Comparison of ENCODE assay signal across 32 mouse cellular contexts in the genomic region with DNA sequence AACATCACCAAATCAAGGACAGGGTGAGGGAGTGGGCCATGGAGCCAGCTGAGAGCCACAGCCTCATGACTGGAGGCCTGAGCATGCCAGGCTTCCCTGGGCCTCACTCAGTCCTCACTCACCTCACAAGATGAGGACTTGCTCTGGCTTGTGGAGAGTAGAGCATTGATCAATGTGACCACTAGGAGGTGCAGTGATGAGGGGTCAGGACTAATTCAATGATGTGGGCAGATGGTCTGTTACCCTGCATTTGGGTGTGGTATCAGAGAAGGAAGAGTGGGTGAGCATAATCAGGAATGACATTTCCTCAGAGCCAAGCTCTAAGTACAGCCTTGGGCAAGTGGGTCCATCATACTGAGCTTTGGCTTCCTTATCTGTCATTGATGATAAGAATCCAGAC. TPM values are rescaled to one million over a fixed set of nuclear protein-coding genes. Genes with fewer than 3 reads are reported as not detected.
DNase-seq lines count a peak whose midpoint lies in the region; ATAC-seq and TF ChIP-seq lines count a peak whose summit lies in the region.
"Not testable (repeated sequence)": the region's sequence is repeated elsewhere in the genome, so short reads cannot be mapped to it uniquely, and the experiment has no call there.
"Had no signal": no experiment of that assay in that cellular context is flagged by ENCODE, and none has a peak within 500 bp of the region (broad histone marks: within the 10 kb centered on the region; RNA-seq: fewer than 3 reads in every experiment).

No protein-coding gene starts in this region.

- not testable (repeated sequence) for H3K27ac ChIP-seq in hindbrain, postnatal 0 days; lung, embryonic 14.5 days (ENCODE audit: low read depth)

- not testable (repeated sequence) for H3K36me3 ChIP-seq in hindbrain, postnatal 0 days (ENCODE audit: insufficient read depth, low read length); lung, embryonic 14.5 days (ENCODE audit: insufficient read depth)

- H3K4me1 ChIP-seq in hindbrain, postnatal 0 days (ENCODE audit: insufficient read depth, low read length); lung, embryonic 14.5 days (ENCODE audit: insufficient read depth): not testable (repeated sequence)

- TF ChIP-seq CTCF in hindbrain, postnatal 0 days (IDR thresholded peaks at IDR 0.05; ENCODE audit: low read depth) = 0 out of 2 replicates have a peak, but pooled peaks have one; percentile 4
- TF ChIP-seq CTCF in lung, embryonic 14.5 days (IDR thresholded peaks at IDR 0.05; ENCODE audit: low read depth) = not testable (repeated sequence)

- peak; percentile 1 for DNase-seq in 3T3-L1 (ENCODE audit: low read depth, low spot score)
- peak; percentile 47 for DNase-seq in ES-CJ7 (ENCODE audit: low read depth, low spot score)
- peak; percentile 15 for DNase-seq in adrenal gland, postnatal 14 days
- DNase-seq in embryo, embryonic 10.5 days (ENCODE audit: low spot score) = peak; percentile 18
- DNase-seq in hindbrain, postnatal 0 days (ENCODE audit: low spot score) = peak; percentile 1
- DNase-seq in lung, embryonic 14.5 days = peak; percentile 10
- DNase-seq in retina, embryonic 14.5 days (ENCODE audit: low spot score) = peak; percentile 56

- H3K9me3 ChIP-seq in hindbrain, postnatal 0 days (ENCODE audit: low read length); lung, embryonic 14.5 days (ENCODE audit: low read depth, low read length): not testable (repeated sequence)

- not testable (repeated sequence) for H3K4me3 ChIP-seq in hindbrain, postnatal 0 days (ENCODE audit: low read length); lung, embryonic 14.5 days (ENCODE audit: low read depth, low read length)

- not testable (repeated sequence) for ATAC-seq in hindbrain, postnatal 0 days; lung, embryonic 14.5 days (ENCODE audit: insufficient read depth)

- not testable (repeated sequence) for H3K4me2 ChIP-seq in hindbrain, postnatal 0 days (ENCODE audit: low read depth, low read length); lung, embryonic 14.5 days

- not testable (repeated sequence) for H3K27me3 ChIP-seq in hindbrain, postnatal 0 days (ENCODE audit: insufficient read depth, low read length); lung, embryonic 14.5 days (ENCODE audit: insufficient read depth, low read length)

- not testable (repeated sequence) for H3K9ac ChIP-seq in hindbrain, postnatal 0 days (replicated peaks; ENCODE audit: low read length); lung, embryonic 14.5 days

RNA-seq across cellular contexts. Expression of gene Gm10471, which starts 10.1 kb away (rescaled TPM):
- not detected in 2 replicates for total RNA-seq in adrenal gland, postnatal 14 days (2021)
- total RNA-seq in hindbrain, postnatal 0 days (2014; rRNA removed) = not detected in 2 replicates
- polyA plus RNA-seq in hindbrain, postnatal 0 days (2015; fragmentation: Nextera tagmentation; extraction: Ambion mirVana) = 0.11 TPM in 1 of 2 replicates, not detected in the other
- not detected in 2 replicates for polyA plus RNA-seq in lung, embryonic 14.5 days (2014; fragmentation: Nextera tagmentation; extraction: Ambion mirVana)
- total RNA-seq: adrenal gland, adult 18-20 months; adrenal gland, postnatal 4 days; gastrocnemius, postnatal 14 days; granulocyte monocyte progenitor cell, adult 5-6 weeks; heart, postnatal 14 days; layer of hippocampus, adult 8-10 months; layer of hippocampus, postnatal 25 days; left cerebral cortex, adult 8-10 months; left cerebral cortex, postnatal 36 days; megakaryocyte progenitor cell, adult 5-6 weeks had no signal
- polyA plus RNA-seq: CD4-positive, CD25-positive, alpha-beta regulatory T cell, adult 4 months; embryonic facial prominence, embryonic 12.5 days; forebrain, embryonic 14.5 days; hindbrain, embryonic 10.5 days; hindbrain, embryonic 16.5 days; intestine, embryonic 15.5 days; kidney, adult 2 months; kidney, embryonic 16.5 days; liver, embryonic 14.5 days; lung, adult 2 months; neural tube, embryonic 13.5 days; small intestine, adult 2 months had no signal

RNA-seq across cellular contexts. Expression of gene Gm7347, which starts 20.6 kb away (rescaled TPM):
- not detected in 2 replicates for total RNA-seq in adrenal gland, postnatal 14 days (2021)
- not detected in 2 replicates for total RNA-seq in hindbrain, postnatal 0 days (2014; rRNA removed)
- 0.34 TPM in 1 of 2 replicates, not detected in the other for polyA plus RNA-seq in hindbrain, postnatal 0 days (2015; fragmentation: Nextera tagmentation; extraction: Ambion mirVana)
- 0.07 TPM in 1 of 2 replicates, not detected in the other for polyA plus RNA-seq in lung, embryonic 14.5 days (2014; fragmentation: Nextera tagmentation; extraction: Ambion mirVana)
- total RNA-seq: adrenal gland, adult 18-20 months; adrenal gland, postnatal 4 days; gastrocnemius, postnatal 14 days; granulocyte monocyte progenitor cell, adult 5-6 weeks; heart, postnatal 14 days; layer of hippocampus, postnatal 25 days; left cerebral cortex, adult 8-10 months; left cerebral cortex, postnatal 36 days; megakaryocyte progenitor cell, adult 5-6 weeks had no signal
- polyA plus RNA-seq: CD4-positive, CD25-positive, alpha-beta regulatory T cell, adult 4 months; embryonic facial prominence, embryonic 12.5 days; forebrain, embryonic 14.5 days; heart, embryonic 14.5 days; hindbrain, embryonic 10.5 days; intestine, embryonic 15.5 days; kidney, adult 2 months; kidney, embryonic 16.5 days; liver, embryonic 14.5 days; lung, adult 2 months; midbrain, embryonic 12.5 days; neural tube, embryonic 13.5 days; small intestine, adult 2 months; stomach, embryonic 14.5 days had no signal

RNA-seq across cellular contexts. Expression of gene 5031410I06Rik, which starts 26.1 kb away (rescaled TPM):
- total RNA-seq in adrenal gland, postnatal 14 days (2021) = not detected in 2 replicates
- total RNA-seq in hindbrain, postnatal 0 days (2014; rRNA removed) = not detected in 2 replicates
- polyA plus RNA-seq in hindbrain, postnatal 0 days (2015; fragmentation: Nextera tagmentation; extraction: Ambion mirVana) = 0.09 and 0.25 TPM in 2 replicates
- polyA plus RNA-seq in lung, embryonic 14.5 days (2014; fragmentation: Nextera tagmentation; extraction: Ambion mirVana) = not detected in 2 replicates
- total RNA-seq: adrenal gland, adult 18-20 months; adrenal gland, postnatal 4 days; gastrocnemius, postnatal 14 days; granulocyte monocyte progenitor cell, adult 5-6 weeks; heart, postnatal 14 days; layer of hippocampus, adult 8-10 months; layer of hippocampus, postnatal 25 days; left cerebral cortex, adult 8-10 months; left cerebral cortex, postnatal 36 days; megakaryocyte progenitor cell, adult 5-6 weeks had no signal
- polyA plus RNA-seq: CD4-positive, CD25-positive, alpha-beta regulatory T cell, adult 4 months; embryonic facial prominence, embryonic 12.5 days; forebrain, embryonic 14.5 days; intestine, embryonic 15.5 days; kidney, adult 2 months; kidney, embryonic 16.5 days; liver, embryonic 14.5 days; lung, adult 2 months; midbrain, embryonic 12.5 days; neural tube, embryonic 13.5 days; small intestine, adult 2 months had no signal

RNA-seq across cellular contexts. Expression of gene Speer4a, which starts 39.7 kb away (rescaled TPM):
- not detected in 2 replicates for total RNA-seq in adrenal gland, postnatal 14 days (2021)
- total RNA-seq in hindbrain, postnatal 0 days (2014; rRNA removed) = 0.05 TPM in 1 of 2 replicates, not detected in the other
- 0.25 and 0.36 TPM in 2 replicates for polyA plus RNA-seq in hindbrain, postnatal 0 days (2015; fragmentation: Nextera tagmentation; extraction: Ambion mirVana)
- polyA plus RNA-seq in lung, embryonic 14.5 days (2014; fragmentation: Nextera tagmentation; extraction: Ambion mirVana) = 0.08 TPM in 1 of 2 replicates, not detected in the other
- total RNA-seq: gastrocnemius, postnatal 14 days; granulocyte monocyte progenitor cell, adult 5-6 weeks; heart, postnatal 14 days; layer of hippocampus, adult 8-10 months; layer of hippocampus, postnatal 25 days; left cerebral cortex, adult 8-10 months; left cerebral cortex, postnatal 36 days; megakaryocyte progenitor cell, adult 5-6 weeks had no signal
- polyA plus RNA-seq: CD4-positive, CD25-positive, alpha-beta regulatory T cell, adult 4 months; embryonic facial prominence, embryonic 12.5 days; forebrain, embryonic 14.5 days; heart, embryonic 14.5 days; intestine, embryonic 15.5 days; kidney, adult 2 months; kidney, embryonic 16.5 days; liver, embryonic 14.5 days; lung, adult 2 months; midbrain, embryonic 12.5 days; neural tube, embryonic 13.5 days; small intestine, adult 2 months had no signal

RNA-seq across cellular contexts. Expression of gene Gm10220, which starts 42.2 kb away (rescaled TPM):
- not detected in 2 replicates for total RNA-seq in adrenal gland, postnatal 14 days (2021)
- total RNA-seq in hindbrain, postnatal 0 days (2014; rRNA removed) = not detected in 2 replicates
- 0.11 and 0.13 TPM in 2 replicates for polyA plus RNA-seq in hindbrain, postnatal 0 days (2015; fragmentation: Nextera tagmentation; extraction: Ambion mirVana)
- polyA plus RNA-seq in lung, embryonic 14.5 days (2014; fragmentation: Nextera tagmentation; extraction: Ambion mirVana) = 0.12 TPM in 1 of 2 replicates, not detected in the other
- total RNA-seq: adrenal gland, adult 18-20 months; adrenal gland, postnatal 4 days; gastrocnemius, postnatal 14 days; granulocyte monocyte progenitor cell, adult 5-6 weeks; heart, postnatal 14 days; layer of hippocampus, adult 8-10 months; layer of hippocampus, postnatal 25 days; left cerebral cortex, adult 8-10 months; left cerebral cortex, postnatal 36 days; megakaryocyte progenitor cell, adult 5-6 weeks had no signal
- polyA plus RNA-seq: CD4-positive, CD25-positive, alpha-beta regulatory T cell, adult 4 months; embryonic facial prominence, embryonic 12.5 days; forebrain, embryonic 14.5 days; hindbrain, embryonic 10.5 days; intestine, embryonic 15.5 days; kidney, adult 2 months; liver, embryonic 14.5 days; lung, adult 2 months; midbrain, embryonic 12.5 days; small intestine, adult 2 months had no signal

Comparison
In these comparisons a context has a peak if more than half of its experiments do, and no peak if none do; other contexts are left out.
1. DNase-seq: peak in every context shown above with its lines; median percentile 56 in retina, embryonic 14.5 days; 47 in ES-CJ7; 18 in embryo, embryonic 10.5 days; 15 in adrenal gland, postnatal 14 days; 10 in lung, embryonic 14.5 days; 1 in 3T3-L1; 1 in hindbrain, postnatal 0 days.